Mouse (Mus musculus) thymus, postnatal 4 days (tissue): Measurements from ENCODE around the gene Ebf1.
"Not testable (repeated sequence)": the region's sequence is repeated elsewhere in the genome, so short reads cannot be mapped to it uniquely, and the experiment has no call there.

Experiments used
- DNase-seq: peaks from one replicate; pipeline ENCODE4 v3.0.0; 2021

The Ebf1 gene

GRCm38 (mm10) chr11:44616788-44617712, at the start of gene Ebf1:
TSS of gene Ebf1 (plus strand) at chr11:44617317.
- DNase-seq = peak; percentile 90

- DNase-seq = not testable (repeated sequence)
Observed at GRCm38 (mm10) chr11:44570336-44570735, 46.8 kb upstream of the Ebf1 start.

GRCm38 (mm10) chr11:44572781-44573180, 44.3 kb upstream of the Ebf1 start:
- no peak for DNase-seq

- no peak for DNase-seq
Observed at GRCm38 (mm10) chr11:44573396-44573795, 43.7 kb upstream of the Ebf1 start.

GRCm38 (mm10) chr11:44574391-44574790, 42.7 kb upstream of the Ebf1 start:
- DNase-seq = no peak

GRCm38 (mm10) chr11:44574820-44575219, 42.3 kb upstream of the Ebf1 start:
- no peak for DNase-seq

GRCm38 (mm10) chr11:44577911-44578310, 39.2 kb upstream of the Ebf1 start:
- peak; percentile 79 for DNase-seq

- peak; percentile 76 for DNase-seq
Observed at GRCm38 (mm10) chr11:44581277-44581683, 35.8 kb upstream of the Ebf1 start.

GRCm38 (mm10) chr11:44586047-44586696, 30.9 kb upstream of the Ebf1 start:
- peak; percentile 70 for DNase-seq

- no peak for DNase-seq
Observed at GRCm38 (mm10) chr11:44593016-44593415, 24.1 kb upstream of the Ebf1 start.

- DNase-seq = no peak
Observed at GRCm38 (mm10) chr11:44594768-44595167, 22.3 kb upstream of the Ebf1 start.

- no peak for DNase-seq
Observed at GRCm38 (mm10) chr11:44606881-44607280, 10.2 kb upstream of the Ebf1 start.

GRCm38 (mm10) chr11:44608646-44609045, 8.5 kb upstream of the Ebf1 start:
- no peak for DNase-seq

GRCm38 (mm10) chr11:44610971-44611781, 5.9 kb upstream of the Ebf1 start:
- DNase-seq = peak; percentile 91

- DNase-seq = no peak
Observed at GRCm38 (mm10) chr11:44612156-44612555, 5.0 kb upstream of the Ebf1 start.

- DNase-seq = peak; percentile 31
Observed at GRCm38 (mm10) chr11:44612681-44613410, 4.3 kb upstream of the Ebf1 start.

GRCm38 (mm10) chr11:44613411-44614180, 3.5 kb upstream of the Ebf1 start:
- DNase-seq = no peak

- DNase-seq = no peak
Observed at GRCm38 (mm10) chr11:44616078-44616787, 884 bp upstream of the Ebf1 start.

GRCm38 (mm10) chr11:44617734-44618586, 843 bp downstream of the Ebf1 start:
- DNase-seq = peak; percentile 64
